Mouse (Mus musculus): Measurements from ENCODE around the gene Pfkp. TPM values are rescaled to one million over a fixed set of nuclear protein-coding genes. Genes with fewer than 3 reads are reported as not detected.

Gene Pfkp
- polyA plus RNA-seq, 1 experiment from 2014 or later: 40.8 TPM

DNA sequence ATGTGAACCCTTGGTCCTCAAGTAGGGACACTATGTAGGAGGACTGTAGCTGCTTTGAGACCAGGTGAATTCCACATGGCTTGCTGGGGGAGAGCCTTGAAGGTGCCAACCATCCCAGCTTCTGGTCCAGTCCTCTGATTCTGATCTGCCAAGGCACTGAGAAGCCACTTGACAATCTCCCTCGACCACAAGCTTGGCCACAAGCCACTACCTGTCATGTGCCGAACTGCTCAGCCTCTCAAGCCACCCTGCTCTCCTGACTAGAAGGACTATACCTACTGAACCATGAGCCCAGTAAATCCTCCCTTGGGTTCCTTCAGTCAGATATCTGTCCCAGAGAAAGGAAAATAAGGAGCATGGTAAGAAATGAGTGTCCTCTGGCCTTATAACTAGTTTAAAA is 24.0 kb downstream of the Pfkp start:
- Histone ChIP-seq H3K4me1 (replicated peaks; ENCODE audit: insufficient read depth, low read length) (no peaks in the 10 kb centered on the region), H3K27me3 (ENCODE audit: insufficient read depth, low read length) (no peaks in the 10 kb centered on the region), H3K4me2 (ENCODE audit: low read length) (no peak overlapping the region), H3K9ac (ENCODE audit: low read depth, low read length) (no peak overlapping the region), H3K27ac (no peak overlapping the region), H3K9me3 (replicated peaks; ENCODE audit: low read length) (no peaks in the 10 kb centered on the region), H3K36me3 (ENCODE audit: insufficient read depth, low read length) (0 out of 2 replicates have a peak, but pooled peaks cover 3% of the 10 kb centered on the region), H3K4me3 (replicated peaks; ENCODE audit: low read depth, low read length) (no peak overlapping the region)
- ATAC-seq (replicated peaks; ENCODE audit: low FRiP score, low read depth) (no peak), DNase-seq (ENCODE audit: low spot score) (no peak)
- TF ChIP-seq CTCF (IDR thresholded peaks at IDR 0.05; ENCODE audit: low read depth): no peak
- WGBS: 69% methylated on average over 2 of the region's 2 CpGs

GRCm38 (mm10) chr13:6624121-6624520 is 24.5 kb downstream of the Pfkp start:
- Histone ChIP-seq H3K27ac (no peak overlapping the region), H3K4me3 (replicated peaks; ENCODE audit: low read depth, low read length) (no peak overlapping the region), H3K4me1 (replicated peaks; ENCODE audit: insufficient read depth, low read length) (no peaks in the 10 kb centered on the region), H3K36me3 (ENCODE audit: insufficient read depth, low read length) (0 out of 2 replicates have a peak, but pooled peaks cover 3% of the 10 kb centered on the region), H3K4me2 (ENCODE audit: low read length) (no peak overlapping the region), H3K27me3 (ENCODE audit: insufficient read depth, low read length) (no peaks in the 10 kb centered on the region), H3K9ac (ENCODE audit: low read depth, low read length) (no peak overlapping the region), H3K9me3 (replicated peaks; ENCODE audit: low read length) (no peaks in the 10 kb centered on the region)
- WGBS: 78% methylated on average over 4 of the region's 4 CpGs
- ATAC-seq (replicated peaks; ENCODE audit: low FRiP score, low read depth) (no peak), DNase-seq (ENCODE audit: low spot score) (no peak)
- TF ChIP-seq CTCF (IDR thresholded peaks at IDR 0.05; ENCODE audit: low read depth): no peak

DNA sequence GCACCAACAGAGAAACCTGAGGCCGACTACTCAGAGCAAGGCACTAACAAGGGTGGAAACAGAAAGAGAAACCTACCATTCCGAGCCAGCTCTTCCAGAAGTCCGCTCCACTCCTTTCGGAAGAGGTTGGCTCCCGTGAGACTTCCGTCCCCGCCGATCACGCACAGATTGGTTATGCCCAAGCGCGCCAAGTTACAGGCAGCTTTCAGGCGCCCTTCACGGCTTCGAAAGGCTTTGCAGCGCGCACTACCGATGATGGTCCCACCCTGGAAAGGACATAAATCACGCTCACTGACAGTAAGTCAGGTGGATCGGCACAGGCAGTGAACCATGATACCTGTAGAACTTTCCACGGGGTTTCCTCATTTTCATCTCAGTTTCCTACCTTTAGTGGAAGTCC is 26.7 kb downstream of the Pfkp start:
- WGBS: 95% methylated on average over 20 of the region's 20 CpGs
- Histone ChIP-seq H3K9me3 (replicated peaks; ENCODE audit: low read length) (no peaks in the 10 kb centered on the region), H3K27ac (no peak overlapping the region), H3K27me3 (ENCODE audit: insufficient read depth, low read length) (no peaks in the 10 kb centered on the region), H3K4me3 (replicated peaks; ENCODE audit: low read depth, low read length) (no peak overlapping the region), H3K4me1 (replicated peaks; ENCODE audit: insufficient read depth, low read length) (no peaks in the 10 kb centered on the region), H3K9ac (ENCODE audit: low read depth, low read length) (no peak overlapping the region), H3K4me2 (ENCODE audit: low read length) (no peak overlapping the region), H3K36me3 (ENCODE audit: insufficient read depth, low read length) (0 out of 2 replicates have a peak, but pooled peaks cover 3% of the 10 kb centered on the region)
- no peak for TF ChIP-seq CTCF (IDR thresholded peaks at IDR 0.05; ENCODE audit: low read depth)
- no peak for DNase-seq (ENCODE audit: low spot score)
- ATAC-seq (replicated peaks; ENCODE audit: low FRiP score, low read depth): no peak

DNA sequence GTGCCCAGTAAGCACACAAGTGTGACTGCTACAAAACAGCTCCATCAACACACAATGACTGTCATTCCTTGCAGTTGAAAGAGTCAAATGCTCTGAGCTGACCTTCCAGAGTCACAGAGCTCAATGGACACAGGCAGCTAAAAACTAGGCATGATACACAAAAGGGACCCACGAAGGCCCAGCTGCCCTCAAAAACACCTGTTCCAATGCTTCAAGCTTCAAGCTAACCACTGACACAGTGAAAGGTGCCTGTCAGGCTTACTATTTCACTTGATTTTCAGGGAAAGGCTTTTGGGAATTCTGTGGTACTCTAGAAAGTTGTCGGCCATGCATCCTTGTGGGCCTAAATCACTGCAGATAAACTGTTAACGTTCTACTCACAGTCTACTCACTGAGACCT is 28.3 kb downstream of the Pfkp start:
- ATAC-seq (replicated peaks; ENCODE audit: low FRiP score, low read depth) (no peak), DNase-seq (ENCODE audit: low spot score) (no peak)
- Histone ChIP-seq H3K4me1 (replicated peaks; ENCODE audit: insufficient read depth, low read length) (no peaks in the 10 kb centered on the region), H3K27ac (no peak overlapping the region), H3K4me3 (replicated peaks; ENCODE audit: low read depth, low read length) (no peak overlapping the region), H3K9me3 (replicated peaks; ENCODE audit: low read length) (no peaks in the 10 kb centered on the region), H3K9ac (ENCODE audit: low read depth, low read length) (no peak overlapping the region), H3K4me2 (ENCODE audit: low read length) (no peak overlapping the region), H3K36me3 (ENCODE audit: insufficient read depth, low read length) (0 out of 2 replicates have a peak, but pooled peaks cover 3% of the 10 kb centered on the region), H3K27me3 (ENCODE audit: insufficient read depth, low read length) (no peaks in the 10 kb centered on the region)
- WGBS: 91% methylated on average over 3 of the region's 3 CpGs
- TF ChIP-seq CTCF (IDR thresholded peaks at IDR 0.05; ENCODE audit: low read depth): no peak

GRCm38 (mm10) chr13:6618711-6619110 is 29.9 kb downstream of the Pfkp start:
- no peak overlapping the region for H3K27ac ChIP-seq
- no peak for ATAC-seq (replicated peaks; ENCODE audit: low FRiP score, low read depth)
- H3K4me2 ChIP-seq (ENCODE audit: low read length): no peak overlapping the region
- H3K9me3 ChIP-seq (replicated peaks; ENCODE audit: low read length): no peaks in the 10 kb centered on the region
- H3K36me3 ChIP-seq (ENCODE audit: insufficient read depth, low read length): 0 out of 2 replicates have a peak, but pooled peaks cover under 1% of the 10 kb centered on the region
- H3K4me1 ChIP-seq (replicated peaks; ENCODE audit: insufficient read depth, low read length): no peaks in the 10 kb centered on the region
- no peak overlapping the region for H3K9ac ChIP-seq (ENCODE audit: low read depth, low read length)
- TF ChIP-seq CTCF (IDR thresholded peaks at IDR 0.05; ENCODE audit: low read depth): no peak
- WGBS: 83% methylated on average over 3 of the region's 3 CpGs
- H3K4me3 ChIP-seq (replicated peaks; ENCODE audit: low read depth, low read length): no peak overlapping the region
- no peak for DNase-seq (ENCODE audit: low spot score)
- H3K27me3 ChIP-seq (ENCODE audit: insufficient read depth, low read length): no peaks in the 10 kb centered on the region

DNA sequence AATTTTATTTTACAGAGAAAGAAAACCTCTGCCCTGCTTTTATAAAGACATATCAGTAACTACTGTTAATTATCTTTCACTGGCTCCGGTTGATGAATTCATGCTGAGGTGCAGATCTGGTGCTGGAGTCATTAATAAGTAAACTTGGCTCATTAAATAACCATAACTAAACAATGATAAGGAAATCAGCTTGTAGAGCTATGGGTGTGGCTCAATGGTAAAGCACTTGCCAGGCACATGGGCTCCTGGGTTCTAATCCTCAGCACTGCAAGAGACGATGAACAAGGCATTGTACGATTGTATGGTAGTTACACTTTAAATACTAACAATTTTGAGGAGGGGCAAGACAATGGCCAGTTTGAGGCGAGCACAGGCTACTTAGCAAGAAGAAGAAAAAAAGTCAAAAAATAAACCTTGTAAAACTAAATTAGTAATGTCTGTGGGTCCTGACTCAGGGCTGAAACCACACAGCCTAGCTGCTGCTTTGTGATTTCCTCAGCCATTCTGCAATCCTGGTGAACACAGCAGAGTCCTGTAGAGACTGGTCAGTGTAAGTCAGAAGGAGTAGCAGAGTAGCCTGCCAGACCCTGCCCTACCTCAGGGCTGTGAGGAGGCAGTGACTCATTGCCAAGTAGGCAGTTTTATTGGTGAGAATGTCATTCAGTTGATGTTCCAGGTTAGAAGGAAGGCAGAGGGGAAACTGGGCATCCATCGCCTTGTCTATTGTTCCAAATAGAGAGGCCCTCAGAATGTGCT is 34.7 kb downstream of the Pfkp start:
- ATAC-seq (replicated peaks; ENCODE audit: low FRiP score, low read depth) (no peak), DNase-seq (ENCODE audit: low spot score) (no peak)
- no peak for TF ChIP-seq CTCF (IDR thresholded peaks at IDR 0.05; ENCODE audit: low read depth)
- Histone ChIP-seq H3K4me2 (ENCODE audit: low read length) (no peak overlapping the region), H3K27me3 (ENCODE audit: insufficient read depth, low read length) (no peaks in the 10 kb centered on the region), H3K36me3 (ENCODE audit: insufficient read depth, low read length) (no peaks in the 10 kb centered on the region), H3K9ac (ENCODE audit: low read depth, low read length) (no peak overlapping the region), H3K4me3 (replicated peaks; ENCODE audit: low read depth, low read length) (no peak overlapping the region), H3K9me3 (replicated peaks; ENCODE audit: low read length) (no peaks in the 10 kb centered on the region), H3K4me1 (replicated peaks; ENCODE audit: insufficient read depth, low read length) (no peaks in the 10 kb centered on the region), H3K27ac (no peak overlapping the region)
- WGBS: 89% methylated on average over 5 of the region's 5 CpGs
